Mouse (Mus musculus): ENCODE data around the gene Rngtt. TPM values are rescaled to one million over a fixed set of nuclear protein-coding genes. Genes with fewer than 3 reads are reported as not detected.
A peak's percentile ranks its signal among the peaks of the same experiment; 100 is the strongest.

Rngtt gene
- polyA plus RNA-seq, 1 experiment from 2014 or later = 14.9 TPM

DNA sequence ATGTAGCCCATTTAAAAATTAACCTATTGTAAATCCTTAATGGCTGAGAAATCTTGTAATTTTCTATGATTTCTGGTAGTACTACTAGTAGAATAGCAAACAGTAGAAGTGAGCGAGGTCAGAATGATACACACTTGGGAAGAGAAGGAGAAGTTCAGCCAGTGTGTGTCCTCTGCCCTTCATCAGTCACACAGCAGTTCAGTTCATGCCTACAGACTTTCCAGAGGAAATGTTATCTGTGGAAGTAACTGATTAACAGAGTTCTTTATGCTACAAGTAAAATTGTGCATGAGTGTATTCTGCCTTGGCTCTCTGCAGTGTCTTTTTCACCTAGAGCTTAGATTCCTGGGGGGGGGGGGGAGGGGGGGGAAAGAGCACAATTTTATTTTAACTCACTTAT is 181.0 kb downstream of the Rngtt start:
- Histone ChIP-seq H3K27ac (replicated peaks) (no peak overlapping the region), H3K27me3 (replicated peaks) (no peaks in the 10 kb centered on the region), H3K9ac (no peak overlapping the region), H3K36me3 (no peaks in the 10 kb centered on the region), H3K4me2 (no peak overlapping the region), H3K4me3 (no peak overlapping the region), H3K4me1 (0 out of 2 replicates have a peak, but pooled peaks cover 3% of the 10 kb centered on the region), H3K9me3 (no peaks in the 10 kb centered on the region)
- WGBS = 63% methylated on average over 1 of the region's 1 CpGs
- no peak for ATAC-seq (ENCODE audit: extremely low read depth, insufficient number of reproducible peaks, low FRiP score, low TSS enrichment)

- 92% methylated on average over 2 of the region's 2 CpGs for WGBS
- no peaks in the 10 kb centered on the region for H3K27me3 ChIP-seq (replicated peaks)
Measured at GRCm38 (mm10) chr4:33494377-33494776, 184.3 kb downstream of the Rngtt start.

DNA sequence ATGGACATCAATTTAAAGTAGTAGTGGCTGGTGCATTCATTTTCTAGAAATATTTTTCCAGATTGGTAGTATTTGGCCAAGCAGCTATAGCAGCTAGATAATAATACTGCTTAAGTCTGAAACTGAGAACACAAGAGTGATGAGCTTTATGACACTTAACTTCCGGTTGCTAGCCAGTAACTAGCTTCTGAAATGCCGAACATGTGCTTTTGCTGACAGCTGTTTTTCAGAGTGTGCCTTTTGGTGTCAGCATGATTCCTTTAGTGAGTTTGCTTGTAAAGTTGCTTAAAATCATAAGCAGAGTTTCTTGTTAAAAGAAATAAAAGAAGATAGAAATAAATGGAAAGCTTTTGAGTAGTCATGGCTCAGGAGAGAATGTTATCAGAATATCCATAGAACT is 186.9 kb downstream of the Rngtt start:
- no peak overlapping the region for H3K4me3 ChIP-seq
- peaks cover 18% of the 10 kb centered on the region for H3K4me1 ChIP-seq
- ATAC-seq (ENCODE audit: extremely low read depth, insufficient number of reproducible peaks, low FRiP score, low TSS enrichment) = no peak
- 57% methylated on average over 2 of the region's 2 CpGs for WGBS
- H3K4me2 ChIP-seq = peak overlapping the region; percentile 18; the same call in 1 of the 2 replicates
- H3K27me3 ChIP-seq (replicated peaks) = peaks cover 15% of the 10 kb centered on the region
- H3K36me3 ChIP-seq = peaks cover 11% of the 10 kb centered on the region
- H3K9me3 ChIP-seq = no peaks in the 10 kb centered on the region
- no peak overlapping the region for H3K27ac ChIP-seq (replicated peaks)
- H3K9ac ChIP-seq = no peak overlapping the region

More at GRCm38 (mm10) chr4:33494377-33494776, 184.3 kb downstream of the Rngtt start:
- Histone ChIP-seq H3K4me2 (no peak overlapping the region), H3K4me1 (peaks cover 21% of the 10 kb centered on the region), H3K27ac (replicated peaks) (no peak overlapping the region), H3K4me3 (no peak overlapping the region), H3K36me3 (no peaks in the 10 kb centered on the region), H3K9ac (no peak overlapping the region), H3K9me3 (no peaks in the 10 kb centered on the region)
- ATAC-seq (ENCODE audit: extremely low read depth, insufficient number of reproducible peaks, low FRiP score, low TSS enrichment) = no peak

- Histone ChIP-seq H3K36me3 (peaks cover 15% of the 10 kb centered on the region), H3K27me3 (replicated peaks) (peaks cover 21% of the 10 kb centered on the region), H3K9ac (no peak overlapping the region), H3K4me2 (0 out of 2 replicates have a peak overlapping the region, but pooled peaks have one; percentile 18), H3K9me3 (no peaks in the 10 kb centered on the region), H3K4me3 (no peak overlapping the region), H3K4me1 (peaks cover 18% of the 10 kb centered on the region), H3K27ac (replicated peaks) (no peak overlapping the region)
- no peak for ATAC-seq (ENCODE audit: extremely low read depth, insufficient number of reproducible peaks, low FRiP score, low TSS enrichment)
Measured at GRCm38 (mm10) chr4:33497657-33498056, 187.5 kb downstream of the Rngtt start.

- Histone ChIP-seq H3K27ac (replicated peaks) (no peak overlapping the region), H3K27me3 (replicated peaks) (peaks cover 24% of the 10 kb centered on the region), H3K9me3 (no peaks in the 10 kb centered on the region), H3K4me2 (no peak overlapping the region), H3K36me3 (peaks cover 19% of the 10 kb centered on the region), H3K9ac (no peak overlapping the region), H3K4me3 (no peak overlapping the region), H3K4me1 (peaks cover 18% of the 10 kb centered on the region)
- no peak for ATAC-seq (ENCODE audit: extremely low read depth, insufficient number of reproducible peaks, low FRiP score, low TSS enrichment)
- WGBS = 73% methylated on average over 4 of the region's 4 CpGs
Measured at GRCm38 (mm10) chr4:33498160-33498874, 188.2 kb downstream of the Rngtt start.

- Histone ChIP-seq H3K9me3 (no peaks in the 10 kb centered on the region), H3K36me3 (peaks cover 25% of the 10 kb centered on the region), H3K4me1 (peaks cover 12% of the 10 kb centered on the region), H3K9ac (no peak overlapping the region), H3K4me3 (no peak overlapping the region), H3K4me2 (no peak overlapping the region), H3K27ac (replicated peaks) (no peak overlapping the region), H3K27me3 (replicated peaks) (peaks cover 69% of the 10 kb centered on the region)
- no peak for ATAC-seq (ENCODE audit: extremely low read depth, insufficient number of reproducible peaks, low FRiP score, low TSS enrichment)
Measured at GRCm38 (mm10) chr4:33506638-33507037, 196.5 kb downstream of the Rngtt start.

GRCm38 (mm10) chr4:33510544-33510943 is 200.4 kb downstream of the Rngtt start:
- H3K4me3 ChIP-seq = peak overlapping the region; percentile 16; the same call in 1 of the 2 replicates
- no peak for ATAC-seq (ENCODE audit: extremely low read depth, insufficient number of reproducible peaks, low FRiP score, low TSS enrichment)
- H3K4me1 ChIP-seq = peaks cover 21% of the 10 kb centered on the region
- no peak overlapping the region for H3K9ac ChIP-seq
- no peaks in the 10 kb centered on the region for H3K9me3 ChIP-seq
- H3K4me2 ChIP-seq = peak overlapping the region; percentile 60
- no peaks in the 10 kb centered on the region for H3K36me3 ChIP-seq
- peaks cover 73% of the 10 kb centered on the region for H3K27me3 ChIP-seq (replicated peaks)
- WGBS = 34% methylated on average over 10 of the region's 10 CpGs
- no peak overlapping the region for H3K27ac ChIP-seq (replicated peaks)

- peaks cover 7% of the 10 kb centered on the region; the same call in 1 of the 2 replicates for H3K9me3 ChIP-seq
- H3K4me1 ChIP-seq = peaks cover 21% of the 10 kb centered on the region
- H3K4me2 ChIP-seq = no peak overlapping the region
- H3K4me3 ChIP-seq = no peak overlapping the region
- no peak overlapping the region for H3K9ac ChIP-seq
- ATAC-seq (ENCODE audit: extremely low read depth, insufficient number of reproducible peaks, low FRiP score, low TSS enrichment) = no peak
- peaks cover 71% of the 10 kb centered on the region for H3K27me3 ChIP-seq (replicated peaks)
- no peak overlapping the region for H3K27ac ChIP-seq (replicated peaks)
- peaks cover 4% of the 10 kb centered on the region; the same call in 1 of the 2 replicates for H3K36me3 ChIP-seq
- 52% methylated on average over 3 of the region's 3 CpGs for WGBS
Measured at GRCm38 (mm10) chr4:33513421-33513820, 203.3 kb downstream of the Rngtt start.

DNA sequence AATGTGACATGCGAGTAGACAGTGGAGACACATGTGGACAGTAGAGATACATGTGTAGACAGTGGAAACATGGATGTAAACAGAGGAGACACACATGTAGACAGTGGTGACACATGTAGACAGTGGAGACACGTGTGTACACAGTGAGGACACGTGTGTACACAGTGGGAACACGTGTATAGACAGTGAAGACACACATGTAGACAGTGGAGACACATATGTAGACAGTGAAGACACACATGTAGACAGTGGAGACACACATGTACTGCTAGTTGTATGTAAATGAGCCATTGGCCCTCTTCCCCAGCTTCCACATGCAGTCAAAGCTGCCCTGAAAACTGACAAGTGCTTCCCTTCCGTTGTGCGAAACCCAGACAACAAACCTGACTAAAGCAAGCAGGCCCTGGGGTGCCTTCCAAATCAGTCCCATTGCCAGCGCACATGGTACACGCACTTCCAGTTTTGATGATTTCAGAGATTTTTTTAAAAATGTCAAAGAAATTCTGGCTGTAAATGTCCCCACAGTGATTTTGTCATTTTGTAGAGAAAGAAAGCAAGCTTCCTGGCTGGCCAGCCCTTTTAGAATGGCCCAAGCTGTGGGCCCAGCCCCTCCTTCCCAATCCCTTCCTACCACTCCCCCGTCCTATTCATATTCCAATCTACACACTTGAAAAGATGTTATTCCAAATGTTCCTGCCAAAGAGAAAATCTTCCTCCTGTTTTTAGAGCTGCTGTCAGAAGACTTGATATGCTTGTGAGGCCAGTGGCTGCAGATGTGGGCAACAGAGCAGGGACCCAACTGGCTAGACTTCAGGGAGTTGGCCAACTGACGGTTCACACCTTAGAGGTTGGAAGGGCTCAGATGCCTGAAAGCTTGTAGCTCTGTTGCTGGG is 204.2 kb downstream of the Rngtt start:
- no peak overlapping the region for H3K4me2 ChIP-seq
- 80% methylated on average over 10 of the region's 10 CpGs for WGBS
- H3K9ac ChIP-seq = no peak overlapping the region
- no peak overlapping the region for H3K27ac ChIP-seq (replicated peaks)
- peaks cover 7% of the 10 kb centered on the region; the same call in 1 of the 2 replicates for H3K9me3 ChIP-seq
- ATAC-seq (ENCODE audit: extremely low read depth, insufficient number of reproducible peaks, low FRiP score, low TSS enrichment) = no peak
- peaks cover 21% of the 10 kb centered on the region for H3K4me1 ChIP-seq
- no peak overlapping the region for H3K4me3 ChIP-seq
- H3K27me3 ChIP-seq (replicated peaks) = peaks cover 74% of the 10 kb centered on the region
- peaks cover 4% of the 10 kb centered on the region; the same call in 1 of the 2 replicates for H3K36me3 ChIP-seq

DNA sequence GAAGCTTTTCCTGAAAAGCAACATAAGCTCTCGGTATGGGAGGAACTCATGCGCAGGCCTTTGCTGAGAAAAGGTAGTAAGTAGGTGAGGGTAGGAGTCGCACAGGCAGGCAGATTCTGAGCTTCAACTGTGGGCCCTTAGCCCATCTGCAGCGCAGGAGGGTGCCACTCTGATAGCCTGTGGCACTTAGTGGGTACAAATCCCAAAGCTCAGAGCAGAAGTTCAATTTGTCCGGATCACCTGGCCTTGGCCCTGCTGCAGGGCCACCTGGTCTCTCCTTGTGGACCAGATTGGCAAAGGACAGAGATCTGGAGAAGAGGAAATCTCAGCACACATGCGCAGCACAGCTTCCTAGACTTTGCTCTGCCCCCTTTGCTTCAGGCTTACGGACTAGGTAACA is 210.1 kb downstream of the Rngtt start:
- peaks cover 91% of the 10 kb centered on the region for H3K27me3 ChIP-seq (replicated peaks)

DNA sequence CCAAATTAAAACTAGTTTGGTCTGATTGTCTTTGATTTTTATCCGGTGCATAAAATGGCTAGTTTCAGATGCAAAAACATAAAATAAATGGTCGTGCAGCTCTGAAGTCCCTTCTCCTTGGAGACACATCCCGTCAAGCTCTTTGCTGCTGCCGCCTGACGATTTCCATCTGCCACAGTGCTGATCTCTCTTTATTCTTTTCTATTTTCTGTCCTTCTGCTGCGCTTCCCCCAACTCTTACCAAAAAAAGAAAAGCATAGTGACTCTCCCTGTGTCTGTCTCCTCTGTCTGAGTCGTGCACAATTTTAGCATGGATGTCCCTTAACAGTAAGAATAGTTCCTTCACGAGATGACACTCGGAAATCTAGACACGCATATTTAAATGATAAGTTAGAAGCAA is 210.8 kb downstream of the Rngtt start:
- peaks cover 7% of the 10 kb centered on the region; the same call in 1 of the 2 replicates for H3K9me3 ChIP-seq
- no peak overlapping the region for H3K4me3 ChIP-seq
- WGBS = 53% methylated on average over 10 of the region's 10 CpGs
- H3K27ac ChIP-seq (replicated peaks) = no peak overlapping the region
- H3K4me1 ChIP-seq = no peaks in the 10 kb centered on the region
- peaks cover 88% of the 10 kb centered on the region for H3K27me3 ChIP-seq (replicated peaks)
- no peak for ATAC-seq (ENCODE audit: extremely low read depth, insufficient number of reproducible peaks, low FRiP score, low TSS enrichment)
- peaks cover 4% of the 10 kb centered on the region; the same call in 1 of the 2 replicates for H3K36me3 ChIP-seq
- no peak overlapping the region for H3K9ac ChIP-seq
- H3K4me2 ChIP-seq = no peak overlapping the region

More for the DNA sequence above, 210.1 kb downstream of the Rngtt start:
- no peak overlapping the region for H3K4me3 ChIP-seq
- peaks cover 4% of the 10 kb centered on the region; the same call in 1 of the 2 replicates for H3K36me3 ChIP-seq
- no peak overlapping the region for H3K9ac ChIP-seq
- H3K9me3 ChIP-seq = peaks cover 7% of the 10 kb centered on the region; the same call in 1 of the 2 replicates
- H3K4me2 ChIP-seq = no peak overlapping the region
- ATAC-seq (ENCODE audit: extremely low read depth, insufficient number of reproducible peaks, low FRiP score, low TSS enrichment) = no peak
- H3K4me1 ChIP-seq = no peaks in the 10 kb centered on the region
- no peak overlapping the region for H3K27ac ChIP-seq (replicated peaks)
- WGBS = 83% methylated on average over 7 of the region's 7 CpGs
